Mouse (Mus musculus) MN1 (cell line): ENCODE results near the gene Myo10.

ENCODE experiments used
- DNase-seq: peaks from one replicate; pipeline ENCODE4 v3.0.0-alpha.2; 2016; ENCODE audit warnings: low spot score

Gene Myo10

GRCm38 (mm10) chr15:25651820-25652219 is 29.5 kb downstream of the Myo10 start:
- DNase-seq: no peak

DNA sequence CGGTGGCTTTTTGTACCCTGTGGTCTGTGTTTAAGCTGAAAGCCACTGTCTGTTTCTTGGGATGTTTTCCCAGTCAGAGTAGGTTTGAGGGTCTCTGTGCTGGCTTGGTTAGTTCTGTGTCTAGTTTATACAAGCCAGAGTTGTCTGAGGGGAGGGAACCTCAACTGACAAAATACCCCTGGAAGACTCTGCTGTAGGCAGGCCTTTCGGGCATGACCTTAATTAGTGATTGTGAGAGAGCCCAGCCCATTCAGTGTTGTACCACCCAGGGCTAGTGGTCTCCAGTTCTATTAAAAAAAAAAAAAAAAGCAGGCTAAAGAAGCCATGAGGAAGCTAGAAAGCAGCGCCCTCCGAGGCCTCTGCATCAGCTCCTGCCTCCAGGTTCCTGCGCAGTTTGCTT is 30.0 kb downstream of the Myo10 start:
- DNase-seq: no peak

DNA sequence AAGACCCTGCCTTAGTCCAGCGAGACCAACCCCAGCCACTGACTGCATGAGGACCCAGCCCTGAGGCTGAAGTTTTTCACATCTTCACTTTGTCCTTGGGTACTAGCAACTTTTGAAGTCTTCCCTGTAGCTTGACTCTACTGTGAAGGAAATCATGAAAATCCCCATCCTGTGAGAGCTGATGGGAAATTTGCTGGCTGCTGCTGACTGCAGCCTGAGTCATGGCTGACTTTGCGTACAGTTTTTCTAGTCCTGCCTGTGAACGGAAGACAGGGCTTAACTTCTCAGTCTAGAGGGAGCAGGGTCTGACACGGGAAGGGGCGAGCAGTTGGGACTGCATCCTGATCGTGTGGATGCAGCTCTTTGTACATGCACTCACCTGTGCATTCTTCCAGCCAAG is 30.6 kb downstream of the Myo10 start:
- no peak for DNase-seq

DNA sequence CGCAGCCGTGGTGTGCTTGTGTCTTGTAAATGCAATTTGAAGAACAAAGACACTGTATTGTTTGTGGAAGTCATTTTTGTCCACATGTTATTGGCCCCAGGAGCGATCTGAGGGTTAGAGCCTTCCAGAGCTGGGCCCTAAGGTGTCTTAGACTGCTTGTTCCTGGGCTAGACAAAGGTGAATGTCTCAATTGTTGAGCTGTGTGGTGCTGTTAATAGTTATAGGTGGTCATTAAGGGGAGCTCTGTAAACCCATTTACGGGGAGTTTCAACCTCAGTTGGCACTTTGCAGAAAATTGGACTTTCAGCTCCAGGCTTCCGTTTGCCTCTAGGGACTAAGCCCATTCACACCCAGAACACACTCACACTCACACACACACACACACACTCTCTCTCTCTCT is 31.4 kb downstream of the Myo10 start:
- DNase-seq: no peak

DNA sequence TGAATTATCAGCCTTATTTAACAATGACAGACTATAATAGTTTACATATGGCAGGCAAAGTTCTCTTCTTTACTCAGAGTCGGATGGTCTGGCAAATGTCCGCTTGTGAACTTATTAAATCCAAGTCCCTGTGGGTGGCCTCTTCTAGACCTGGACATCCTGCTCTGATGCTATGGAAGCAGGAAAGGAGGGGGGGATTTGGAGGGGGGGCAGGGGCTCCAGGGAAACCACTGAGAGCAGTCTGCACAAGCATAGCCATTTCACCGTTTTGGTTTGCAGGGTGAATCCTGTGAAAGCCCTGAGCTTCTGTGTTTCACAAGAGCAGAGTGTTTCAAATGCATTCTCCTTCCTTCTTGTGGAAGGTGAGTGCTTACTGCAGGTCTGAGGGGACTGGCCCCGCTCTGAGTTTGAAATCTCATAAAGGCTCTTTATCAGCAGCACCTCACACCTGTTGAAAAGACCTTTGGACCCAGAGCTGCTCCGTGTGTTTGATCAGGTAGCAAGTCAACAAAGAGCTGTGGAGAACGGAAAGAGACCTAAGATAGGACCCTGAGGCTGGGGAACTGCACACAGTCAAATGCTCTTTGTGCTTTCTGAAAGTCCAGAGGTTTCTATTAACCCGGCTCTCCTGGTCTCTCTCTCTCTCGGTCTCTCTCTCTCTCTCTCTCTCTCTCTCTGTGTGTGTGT is 40.7 kb downstream of the Myo10 start:
- no peak for DNase-seq

GRCm38 (mm10) chr15:25669283-25670247 is 47.2 kb downstream of the Myo10 start:
- DNase-seq: no peak

DNA sequence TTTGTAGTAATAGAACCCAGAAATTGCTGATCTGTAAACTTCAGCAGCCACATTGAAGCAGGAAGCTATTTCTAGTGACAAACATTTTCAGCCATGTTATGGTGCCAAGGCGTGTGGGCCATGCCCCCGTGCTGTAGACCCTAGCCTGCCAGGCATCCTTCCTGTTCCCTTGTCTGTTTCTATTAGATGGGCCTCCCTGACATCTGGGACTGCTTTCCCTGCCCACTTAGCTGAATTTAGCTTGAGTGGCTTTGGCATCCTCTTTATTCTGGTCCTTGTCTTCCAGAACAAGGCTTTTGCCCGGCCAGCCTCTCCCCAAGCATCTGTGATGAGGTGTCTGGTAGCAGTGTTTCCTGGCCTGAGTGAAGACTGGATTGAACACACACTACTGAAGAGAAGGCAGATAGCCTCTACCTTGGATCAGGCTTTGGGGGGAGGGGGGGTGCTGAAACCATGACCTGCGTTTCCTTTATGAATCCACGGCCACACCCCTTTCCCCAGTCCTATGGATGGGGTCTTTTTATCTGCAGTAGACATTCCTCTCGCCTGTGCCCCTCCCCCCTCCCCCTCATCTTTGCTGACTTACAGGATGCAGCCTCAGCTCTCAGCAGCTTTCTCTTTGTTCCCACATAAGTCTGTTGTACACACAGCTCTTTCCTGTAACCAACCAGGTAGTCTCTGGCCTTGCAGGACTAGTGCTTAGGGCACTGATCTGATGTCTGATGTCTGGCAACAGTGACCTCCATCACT is 51.1 kb downstream of the Myo10 start:
- no peak for DNase-seq

DNA sequence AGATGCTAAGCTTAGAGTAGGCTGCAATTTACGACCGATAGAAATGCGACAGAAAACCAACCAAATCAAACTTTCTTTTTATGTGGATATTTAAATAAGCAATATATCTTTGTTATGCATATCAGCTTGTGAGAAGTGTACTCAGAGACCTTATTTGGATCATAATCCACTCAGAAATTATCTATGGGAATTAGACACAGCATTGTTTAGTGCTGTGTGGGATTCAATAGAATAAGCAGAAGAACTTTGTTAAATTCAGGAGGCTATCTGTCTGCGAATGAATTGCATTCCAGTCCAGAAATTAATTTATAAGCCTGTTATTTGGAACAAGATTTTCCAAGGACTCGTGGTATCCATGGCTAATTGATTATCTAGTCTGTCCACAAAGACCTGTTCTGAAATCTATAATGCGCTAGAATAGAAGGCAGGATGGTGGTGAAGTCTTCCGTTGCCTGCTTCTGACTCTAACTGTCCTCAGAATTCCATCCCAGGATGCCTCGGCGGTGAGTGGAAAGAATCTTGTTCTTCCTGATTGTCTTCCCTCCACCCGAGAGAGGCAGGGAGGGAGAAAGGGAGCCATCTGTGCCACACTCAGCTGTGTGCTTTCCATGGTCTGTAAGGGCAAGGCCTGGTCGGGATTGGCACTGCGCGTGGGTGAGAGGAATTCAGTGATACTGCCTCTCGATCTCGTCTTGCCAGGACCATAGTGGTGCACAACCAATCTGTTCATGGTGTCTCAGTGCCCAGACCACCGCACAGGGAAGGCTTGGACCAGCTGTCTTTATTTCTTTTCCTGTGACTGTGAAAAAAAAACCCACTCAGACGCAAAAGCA is 52.0 kb downstream of the Myo10 start:
- no peak for DNase-seq

DNA sequence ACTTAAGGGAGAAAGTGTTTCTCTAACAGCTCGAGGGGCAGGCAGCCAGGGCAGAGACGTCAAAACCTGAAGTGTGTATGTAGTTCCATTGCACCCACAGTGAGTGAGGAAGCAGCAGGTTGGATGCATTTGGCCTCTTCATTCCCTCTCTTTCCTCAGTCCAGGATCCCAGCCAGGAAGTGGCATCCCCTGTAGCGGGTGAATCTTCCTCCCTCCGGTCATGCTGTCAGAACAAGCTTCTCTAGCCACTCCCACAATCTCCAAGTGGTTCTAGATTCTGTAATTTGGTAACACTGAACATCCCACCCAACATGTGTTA is 52.6 kb downstream of the Myo10 start:
- no peak for DNase-seq

- no peak for DNase-seq
These were observed 53.0 kb downstream of the Myo10 start for GRCm38 (mm10) chr15:25675359-25675758.

- no peak for DNase-seq
These were observed 53.9 kb downstream of the Myo10 start for GRCm38 (mm10) chr15:25676056-25676785.

DNA sequence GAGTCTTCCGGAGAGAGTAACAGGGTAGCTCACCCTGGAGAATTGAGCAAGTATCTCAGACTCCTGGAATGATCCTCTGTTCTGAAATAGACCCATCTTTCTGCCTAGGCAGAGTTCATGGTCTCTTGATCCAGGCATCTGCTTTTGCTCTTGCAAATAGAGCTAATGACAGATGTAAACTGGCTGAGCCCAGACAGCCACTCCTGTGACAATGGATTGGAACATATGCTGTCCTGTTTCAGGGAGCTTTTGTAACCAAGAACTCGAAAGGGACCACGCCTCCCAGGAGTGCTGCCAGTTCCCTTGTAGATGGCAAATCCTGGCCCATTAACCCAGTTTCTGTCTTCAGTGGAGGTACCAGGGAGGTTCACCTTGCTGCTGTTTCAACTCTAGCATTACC is 56.8 kb downstream of the Myo10 start:
- DNase-seq: no peak

- no peak for DNase-seq
These were observed 57.3 kb downstream of the Myo10 start for GRCm38 (mm10) chr15:25679616-25680015.

- DNase-seq: no peak
These were observed 58.0 kb downstream of the Myo10 start for GRCm38 (mm10) chr15:25680269-25680818.

GRCm38 (mm10) chr15:25682953-25683507 is 60.7 kb downstream of the Myo10 start:
- no peak for DNase-seq

GRCm38 (mm10) chr15:25685186-25685585 is 62.9 kb downstream of the Myo10 start:
- no peak for DNase-seq

GRCm38 (mm10) chr15:25688424-25689283 is 66.3 kb downstream of the Myo10 start:
- DNase-seq: no peak

GRCm38 (mm10) chr15:25689477-25689876 is 67.2 kb downstream of the Myo10 start:
- no peak for DNase-seq

DNA sequence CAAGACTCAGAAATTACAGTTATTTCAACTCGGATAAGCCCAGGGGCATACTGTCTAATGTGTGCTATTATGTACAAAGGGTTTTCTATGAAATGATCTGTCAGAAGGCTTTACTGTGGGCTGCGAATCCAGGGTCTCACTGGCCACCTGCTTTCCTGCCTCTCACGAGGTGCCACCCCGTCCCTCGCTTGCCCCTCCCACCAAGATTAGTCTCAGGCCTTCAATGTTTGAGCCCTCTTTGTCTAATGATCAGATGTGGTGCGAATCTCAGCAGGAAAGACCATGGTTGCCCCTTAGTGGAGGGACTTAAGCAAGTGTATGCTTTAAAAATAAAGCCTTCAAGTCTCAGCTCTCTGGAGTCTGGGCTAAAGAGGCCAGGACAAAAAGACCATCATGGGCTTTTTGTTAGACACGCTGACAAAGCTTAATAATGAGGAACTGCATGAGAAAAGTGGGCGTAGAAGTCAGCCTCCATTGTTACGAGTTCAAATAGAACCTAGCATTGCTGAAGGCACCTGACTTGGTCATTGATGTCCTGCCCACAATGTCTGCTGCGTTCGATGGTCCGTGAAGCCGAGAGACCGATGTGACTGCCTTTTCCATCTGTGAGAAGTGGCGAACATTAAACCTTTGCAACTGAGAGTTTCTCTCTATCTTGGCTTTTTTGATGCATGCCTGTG is 67.9 kb downstream of the Myo10 start:
- no peak for DNase-seq
